Mouse (Mus musculus) neural tube, embryonic 14.5 days (tissue): Measurements from ENCODE around the gene Chst12. TPM values are rescaled to one million over a fixed set of nuclear protein-coding genes. Genes with fewer than 3 reads are reported as not detected.

Source experiments
- ATAC-seq: fragments of 200-750 bp; cut with Nextera tagmentation; 2 replicates; pipeline ENCODE4 v1.8.0; 2017; ENCODE audit warnings: low read depth, mild to moderate bottlenecking, moderate TSS enrichment, moderate library complexity
- H3K27ac ChIP-seq: fragments of 300-500 bp; sonication (generic); 2 replicates; pipeline ENCODE4 v1.5.1; 2014; ENCODE audit warnings: low read depth, mild to moderate bottlenecking, control low read depth, low read length, moderate library complexity, mixed read lengths
- H3K27me3 ChIP-seq: fragments of 300-500 bp; sonication (generic); 2 replicates; pipeline ENCODE4 v1.6.1; 2014; ENCODE audit warnings: low read length; ENCODE audit not compliant: control insufficient read depth, insufficient read depth
- H3K36me3 ChIP-seq: fragments of 300-500 bp; sonication (generic); 2 replicates; pipeline ENCODE4 v1.6.1; 2014; ENCODE audit warnings: low read length, mixed read lengths; ENCODE audit not compliant: control insufficient read depth, insufficient read depth
- H3K4me1 ChIP-seq: fragments of 300-500 bp; sonication (generic); 2 replicates; pipeline ENCODE4 v1.6.1; 2014; ENCODE audit warnings: low read length; ENCODE audit not compliant: control insufficient read depth, insufficient read depth
- H3K4me2 ChIP-seq: fragments of 300-500 bp; sonication (generic); 2 replicates; pipeline ENCODE4 v1.6.1; 2014; ENCODE audit warnings: mild to moderate bottlenecking, low read depth, low read length, control low read depth
- H3K4me3 ChIP-seq: fragments of 300-500 bp; sonication (generic); 2 replicates; pipeline ENCODE4 v1.5.1; 2014; ENCODE audit warnings: low read depth, low read length, control low read depth, mixed read lengths
- H3K9ac ChIP-seq: fragments of 300-500 bp; sonication (generic); replicated peaks from 2 replicates; pipeline ENCODE4 v1.6.1; 2014; ENCODE audit warnings: low read depth, mild to moderate bottlenecking, control low read depth, low read length, mixed read lengths
- H3K9me3 ChIP-seq: fragments of 300-500 bp; sonication (generic); 2 replicates; pipeline ENCODE4 v1.6.1; 2016; ENCODE audit warnings: low read length; ENCODE audit not compliant: control insufficient read depth
- WGBS: fragments of 180-500 bp; shearing (Covaris S2); extraction: QIAGEN DNeasy Blood & Tissue Kit; methylation state at CpG from one replicate; pipeline ENCODE4 v1.1.7; 2014; 5-methylcytosine and 5-hydroxymethylcytosine counted together
- polyA plus RNA-seq: library from polyadenylated mRNA; unstranded; fragments of >200 nt; fragmentation: Nextera tagmentation; extraction: Ambion mirVana; gene quantifications from 2 replicates; pipeline ENCODE4 v1.2.1, GENCODE M21; 2014

Chst12 gene
- polyA plus RNA-seq, 1 experiment from 2014 or later = 23.8 TPM

DNA sequence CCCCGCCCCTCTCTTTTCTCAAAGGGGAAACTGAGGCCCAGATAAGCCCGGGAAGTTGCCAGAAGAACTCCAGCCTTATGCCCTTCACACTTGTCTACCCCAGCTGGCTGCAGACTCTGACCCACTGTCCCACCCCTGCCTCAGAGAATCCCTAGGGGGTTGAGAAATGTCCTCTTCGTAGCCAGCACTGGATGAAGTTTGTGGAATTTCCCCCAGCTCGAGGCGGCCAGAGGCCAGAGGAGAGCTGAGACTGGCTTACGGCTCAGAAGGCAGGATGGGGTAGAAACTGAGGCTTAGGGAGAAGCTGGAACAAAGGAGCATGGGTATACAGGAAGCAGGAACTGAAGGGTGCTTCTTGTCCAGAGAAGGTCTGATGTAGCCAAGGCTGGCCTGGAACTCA is 67.3 kb downstream of the Chst12 start:
- peaks cover 3% of the 10 kb centered on the region; the same call in 1 of the 2 replicates for H3K4me1 ChIP-seq
- H3K27ac ChIP-seq = no peak overlapping the region
- no peak overlapping the region for H3K4me2 ChIP-seq
- H3K9me3 ChIP-seq = no peaks in the 10 kb centered on the region
- H3K4me3 ChIP-seq = no peak overlapping the region
- no peak overlapping the region for H3K9ac ChIP-seq
- no peak for ATAC-seq
- no peaks in the 10 kb centered on the region for H3K36me3 ChIP-seq
- H3K27me3 ChIP-seq = no peaks in the 10 kb centered on the region
- 78% methylated on average over 6 of the region's 6 CpGs for WGBS

Other genes starting within 250 kb of the Chst12 start
- gene Mad1l1, start 184.0 kb upstream of the Chst12 start, polyA plus RNA-seq = 27.2 and 34.3 TPM in 2 replicates
- gene Nudt1, start 183.9 kb upstream of the Chst12 start, polyA plus RNA-seq = 24.5 and 28.2 TPM in 2 replicates
- gene Mrm2, start 173.7 kb upstream of the Chst12 start, polyA plus RNA-seq = 22.3 and 22.7 TPM in 2 replicates
- gene Snx8, start 116.3 kb upstream of the Chst12 start, polyA plus RNA-seq = 11.8 and 15.4 TPM in 2 replicates
- 83.9 and 102 TPM in 2 replicates for gene Eif3b, start 86.2 kb upstream of the Chst12 start, polyA plus RNA-seq
- not detected in 2 replicates for gene Gm4869, start 59.9 kb upstream of the Chst12 start, polyA plus RNA-seq
- not detected in 2 replicates for gene Grifin, start 59.5 kb downstream of the Chst12 start, polyA plus RNA-seq
- 17.7 and 18.2 TPM in 2 replicates for gene Lfng, start 101.8 kb downstream of the Chst12 start, polyA plus RNA-seq
- 85.5 and 89.4 TPM in 2 replicates for gene Ttyh3, start 143.5 kb downstream of the Chst12 start, polyA plus RNA-seq
- 26.1 and 29.8 TPM in 2 replicates for gene Iqce, start 196.8 kb downstream of the Chst12 start, polyA plus RNA-seq
- 17.6 and 18.4 TPM in 2 replicates for gene Brat1, start 199.5 kb downstream of the Chst12 start, polyA plus RNA-seq
- 2.6 and 2.9 TPM in 2 replicates for gene Amz1, start 218.6 kb downstream of the Chst12 start, polyA plus RNA-seq